Mouse (Mus musculus): ENCODE measurements around the gene Ptpn14. TPM values are rescaled to one million over a fixed set of nuclear protein-coding genes. Genes with fewer than 3 reads are reported as not detected.

Ptpn14 gene
- polyA plus RNA-seq, 1 experiment: 13.6 TPM

GRCm38 (mm10) chr1:189882886-189883285 lies 154.8 kb downstream of the Ptpn14 start:
- Histone ChIP-seq H3K27me3 (ENCODE audit: control insufficient read depth, insufficient read depth, insufficient read length) (no peaks in the 10 kb centered on the region), H3K4me2 (ENCODE audit: low read depth) (no peak overlapping the region), H3ac (ENCODE audit: control insufficient read depth, insufficient read length) (no peak overlapping the region), H3K36me3 (ENCODE audit: control insufficient read depth, insufficient read depth) (no peaks in the 10 kb centered on the region), H3K79me2 (ENCODE audit: control insufficient read depth, insufficient read depth) (no peaks in the 10 kb centered on the region), H3K4me3 (no peak overlapping the region)
- no peak for TF ChIP-seq TCF3 (IDR thresholded peaks at IDR 0.05; ENCODE audit: insufficient read length, low read depth)
- TF ChIP-seq POLR2AphosphoS2 (IDR thresholded peaks at IDR 0.05; ENCODE audit: insufficient read length, low read depth): no peak
- TF ChIP-seq REST (IDR thresholded peaks at IDR 0.05; ENCODE audit: insufficient read depth, insufficient read length): no peak
- TF ChIP-seq TCF12 (IDR thresholded peaks at IDR 0.05; ENCODE audit: insufficient read depth, poor library complexity, severe bottlenecking): no peak
- TF ChIP-seq E2F4 (IDR thresholded peaks at IDR 0.05; ENCODE audit: insufficient read depth): no peak
- TF ChIP-seq MAX (IDR thresholded peaks at IDR 0.05; ENCODE audit: low read depth): no peak
- no peak for TF ChIP-seq USF1 (IDR thresholded peaks at IDR 0.05; ENCODE audit: low read depth)
- peak in 2 of 3 experiments; percentile 51 to 65 for TF ChIP-seq MYOD1 (IDR thresholded peaks at IDR 0.05; ENCODE audit: control insufficient read depth in 1 of 3, insufficient read length in 2 of 3, low read depth in 2 of 3)
- no peak for TF ChIP-seq CEBPB (IDR thresholded peaks at IDR 0.05; ENCODE audit: insufficient read depth, poor library complexity, severe bottlenecking)
- TF ChIP-seq POLR2A (IDR thresholded peaks at IDR 0.05; ENCODE audit: insufficient read length, low read depth): no peak
- TF ChIP-seq MYOG (IDR thresholded peaks at IDR 0.05; ENCODE audit: control insufficient read depth in 1 of 3, insufficient read depth in 1 of 3, insufficient read length in 2 of 3, low read depth in 2 of 3): peak in 1 of 3 experiments; percentile 29
- TF ChIP-seq SRF (IDR thresholded peaks at IDR 0.05; ENCODE audit: control insufficient read depth, insufficient read length, low read depth): no peak

DNA sequence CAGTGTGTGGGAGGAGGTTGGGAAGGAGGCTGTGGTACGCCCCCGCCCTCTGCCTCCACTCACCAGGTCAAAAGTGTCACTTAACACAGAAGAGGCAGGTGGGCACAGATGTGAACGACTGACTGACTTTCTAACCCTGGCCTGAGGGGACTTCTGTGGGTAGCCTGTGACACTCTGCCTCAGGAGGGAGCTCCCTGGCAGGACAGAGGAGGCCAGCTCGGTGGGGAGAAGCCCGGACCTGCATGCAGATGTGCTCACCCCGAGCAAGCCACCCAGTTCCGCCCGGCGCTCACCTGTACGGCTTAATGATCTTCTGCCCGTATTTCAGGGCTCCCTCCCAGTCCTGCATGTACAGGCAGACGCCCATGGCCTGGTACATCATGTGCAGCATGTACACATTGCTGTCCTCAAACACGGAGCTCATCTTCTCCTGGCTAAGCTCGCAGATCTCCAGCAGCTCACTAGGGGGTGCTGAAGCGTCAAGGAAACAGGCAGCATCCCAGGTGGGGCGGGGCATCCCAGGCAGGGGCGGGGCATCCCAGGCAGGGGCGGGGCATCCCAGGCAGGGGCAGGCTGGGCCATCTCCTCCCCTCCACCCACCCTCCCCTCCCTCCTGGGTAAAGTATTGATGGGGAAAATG lies 155.6 kb downstream of the Ptpn14 start:
- TF ChIP-seq USF1 (IDR thresholded peaks at IDR 0.05; ENCODE audit: low read depth) (no peak), POLR2AphosphoS2 (IDR thresholded peaks at IDR 0.05; ENCODE audit: insufficient read length, low read depth) (peak; percentile 2)
- no peak overlapping the region for H3K4me2 ChIP-seq (ENCODE audit: low read depth)
- H3K79me2 ChIP-seq (ENCODE audit: control insufficient read depth, insufficient read depth): no peaks in the 10 kb centered on the region
- H3K27me3 ChIP-seq (ENCODE audit: control insufficient read depth, insufficient read depth, insufficient read length): no peaks in the 10 kb centered on the region
- H3K4me3 ChIP-seq: no peak overlapping the region
- no peak overlapping the region for H3ac ChIP-seq (ENCODE audit: control insufficient read depth, insufficient read length)
- no peaks in the 10 kb centered on the region for H3K36me3 ChIP-seq (ENCODE audit: control insufficient read depth, insufficient read depth)

- H3K36me3 ChIP-seq (ENCODE audit: control insufficient read depth, insufficient read depth): no peaks in the 10 kb centered on the region
- no peak overlapping the region for H3K4me2 ChIP-seq (ENCODE audit: low read depth)
- H3K4me3 ChIP-seq: no peak overlapping the region
- H3K79me2 ChIP-seq (ENCODE audit: control insufficient read depth, insufficient read depth): no peaks in the 10 kb centered on the region
- H3ac ChIP-seq (ENCODE audit: control insufficient read depth, insufficient read length): no peak overlapping the region
- H3K27me3 ChIP-seq (ENCODE audit: control insufficient read depth, insufficient read depth, insufficient read length): no peaks in the 10 kb centered on the region
- no peak for TF ChIP-seq E2F4 (IDR thresholded peaks at IDR 0.05; ENCODE audit: insufficient read depth)
- TF ChIP-seq TCF12 (IDR thresholded peaks at IDR 0.05; ENCODE audit: insufficient read depth, poor library complexity, severe bottlenecking): no peak
- no peak for TF ChIP-seq REST (IDR thresholded peaks at IDR 0.05; ENCODE audit: insufficient read depth, insufficient read length)
- TF ChIP-seq POLR2AphosphoS2 (IDR thresholded peaks at IDR 0.05; ENCODE audit: insufficient read length, low read depth): no peak
- TF ChIP-seq USF1 (IDR thresholded peaks at IDR 0.05; ENCODE audit: low read depth): no peak
- no peak for TF ChIP-seq MYOD1 (IDR thresholded peaks at IDR 0.05; ENCODE audit: control insufficient read depth in 1 of 3, insufficient read length in 2 of 3, low read depth in 2 of 3)
- no peak for TF ChIP-seq TCF3 (IDR thresholded peaks at IDR 0.05; ENCODE audit: insufficient read length, low read depth)
Measured at GRCm38 (mm10) chr1:189884951-189885350, 156.9 kb downstream of the Ptpn14 start.

DNA sequence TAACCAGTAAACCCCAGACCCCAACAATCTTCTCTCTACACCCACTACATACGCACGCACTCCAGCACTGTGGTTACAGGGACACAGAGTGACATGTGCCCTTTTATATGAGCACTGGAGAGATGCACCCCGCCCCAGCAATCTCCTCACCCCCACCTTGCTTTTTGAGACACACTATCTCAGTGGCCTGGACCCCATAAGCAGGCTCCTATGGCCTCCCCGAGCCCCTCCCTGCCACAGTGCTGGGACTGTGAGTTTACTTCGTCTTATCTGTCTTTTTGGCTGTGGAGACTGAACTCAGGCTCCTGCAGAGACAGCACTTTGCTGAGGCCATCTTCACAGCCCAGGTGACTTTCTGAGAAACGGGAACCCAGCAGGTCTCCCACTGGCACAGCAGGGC lies 157.9 kb downstream of the Ptpn14 start:
- TF ChIP-seq POLR2AphosphoS2 (IDR thresholded peaks at IDR 0.05; ENCODE audit: insufficient read length, low read depth) (no peak), MAX (IDR thresholded peaks at IDR 0.05; ENCODE audit: low read depth) (no peak), CEBPB (IDR thresholded peaks at IDR 0.05; ENCODE audit: insufficient read depth, poor library complexity, severe bottlenecking) (no peak), MYOD1 (IDR thresholded peaks at IDR 0.05; ENCODE audit: control insufficient read depth in 1 of 3, insufficient read length in 2 of 3, low read depth in 2 of 3) (no peak), TCF3 (IDR thresholded peaks at IDR 0.05; ENCODE audit: insufficient read length, low read depth) (no peak), REST (IDR thresholded peaks at IDR 0.05; ENCODE audit: insufficient read depth, insufficient read length) (no peak), SRF (IDR thresholded peaks at IDR 0.05; ENCODE audit: control insufficient read depth, insufficient read length, low read depth) (no peak), E2F4 (IDR thresholded peaks at IDR 0.05; ENCODE audit: insufficient read depth) (no peak), MYOG (IDR thresholded peaks at IDR 0.05; ENCODE audit: control insufficient read depth in 1 of 3, insufficient read depth in 1 of 3, insufficient read length in 2 of 3, low read depth in 2 of 3) (no peak), TCF12 (IDR thresholded peaks at IDR 0.05; ENCODE audit: insufficient read depth, poor library complexity, severe bottlenecking) (no peak), POLR2A (IDR thresholded peaks at IDR 0.05; ENCODE audit: insufficient read length, low read depth) (no peak), USF1 (IDR thresholded peaks at IDR 0.05; ENCODE audit: low read depth) (no peak)
- Histone ChIP-seq H3K79me2 (ENCODE audit: control insufficient read depth, insufficient read depth) (no peaks in the 10 kb centered on the region), H3K27me3 (ENCODE audit: control insufficient read depth, insufficient read depth, insufficient read length) (no peaks in the 10 kb centered on the region), H3K4me2 (ENCODE audit: low read depth) (no peak overlapping the region), H3K36me3 (ENCODE audit: control insufficient read depth, insufficient read depth) (no peaks in the 10 kb centered on the region), H3ac (ENCODE audit: control insufficient read depth, insufficient read length) (no peak overlapping the region), H3K4me3 (no peak overlapping the region)

GRCm38 (mm10) chr1:189887518-189887917 lies 159.4 kb downstream of the Ptpn14 start:
- no peak for TF ChIP-seq USF1 (IDR thresholded peaks at IDR 0.05; ENCODE audit: low read depth)
- TF ChIP-seq POLR2AphosphoS2 (IDR thresholded peaks at IDR 0.05; ENCODE audit: insufficient read length, low read depth): peak; percentile 24
- no peaks in the 10 kb centered on the region for H3K79me2 ChIP-seq (ENCODE audit: control insufficient read depth, insufficient read depth)
- no peaks in the 10 kb centered on the region for H3K36me3 ChIP-seq (ENCODE audit: control insufficient read depth, insufficient read depth)
- no peaks in the 10 kb centered on the region for H3K27me3 ChIP-seq (ENCODE audit: control insufficient read depth, insufficient read depth, insufficient read length)
- no peak overlapping the region for H3K4me2 ChIP-seq (ENCODE audit: low read depth)
- H3ac ChIP-seq (ENCODE audit: control insufficient read depth, insufficient read length): no peak overlapping the region
- H3K4me3 ChIP-seq: no peak overlapping the region

Data from myocyte (in vitro differentiated cells).